Mouse (Mus musculus): ENCODE measurements at regions not wholly inside any gene's neighbourhood (a gene's known extent, or its start where the extent isn't known, plus 50 kb on each side); places are given as distances from the start of the nearest gene placed in this dataset.

DNA sequence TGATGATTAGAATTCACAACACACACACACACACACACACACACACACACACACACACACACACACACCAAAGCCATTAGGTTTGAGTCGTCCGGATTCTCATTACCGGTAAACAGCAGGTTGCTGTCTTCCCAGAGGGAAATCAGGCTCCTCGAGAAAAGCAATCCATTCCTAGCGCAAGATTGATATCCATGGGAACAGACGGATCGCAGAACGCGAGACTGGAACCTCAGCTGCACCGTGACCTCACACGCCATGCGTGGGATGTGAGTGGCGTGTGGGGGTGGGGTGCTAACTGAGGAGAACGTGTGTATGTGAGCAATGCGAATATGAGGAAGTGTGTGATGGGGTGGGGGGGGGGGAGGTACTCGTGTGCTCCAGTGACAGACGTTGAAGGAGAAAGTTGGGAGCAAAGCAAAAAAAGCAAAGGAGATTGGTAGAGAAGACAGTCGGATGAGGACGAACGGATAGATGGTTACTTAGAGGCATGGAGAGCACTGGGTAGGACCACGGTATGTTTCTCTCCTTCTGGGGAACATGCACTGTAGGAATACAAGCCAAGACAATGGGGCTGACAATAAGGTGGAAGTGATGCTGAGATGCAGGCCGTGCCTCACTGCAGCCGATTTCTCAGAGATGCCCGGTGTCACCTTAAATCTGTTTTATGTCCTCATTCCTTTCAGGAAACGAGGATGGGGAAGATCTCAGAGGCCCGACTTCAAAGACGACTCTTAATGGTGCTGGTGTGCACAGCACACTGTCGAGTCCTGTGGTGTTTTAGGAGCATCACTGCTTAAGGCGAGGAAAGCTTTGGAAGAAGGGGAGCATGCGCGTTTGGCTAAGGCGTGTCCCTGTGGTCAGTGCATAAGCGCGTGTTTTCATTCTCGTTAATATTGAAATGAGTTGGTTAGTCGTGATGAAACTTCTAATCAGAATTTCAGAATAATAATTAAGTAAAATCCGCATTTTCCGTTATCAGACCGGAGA lies 516.7 kb upstream of the BB014433 start:
- no peak for TF ChIP-seq CTCF (IDR thresholded peaks at IDR 0.05; ENCODE audit: extremely low read depth, insufficient read depth, insufficient read length, insufficient replicate concordance)
- no peak for TF ChIP-seq POLR2A (IDR thresholded peaks at IDR 0.05; ENCODE audit: low read depth, low read length)

Data from spleen, adult 2 months (tissue).